Mouse (Mus musculus) heart, adult 9 months (tissue): ENCODE data around the gene Grxcr1.

ENCODE experiments used
- DNase-seq, 2 experiments: peaks; one replicate each; pipeline ENCODE4 v3.0.0; 2022; ENCODE audit warnings: low spot score in 2 of 2

Grxcr1 gene

DNA sequence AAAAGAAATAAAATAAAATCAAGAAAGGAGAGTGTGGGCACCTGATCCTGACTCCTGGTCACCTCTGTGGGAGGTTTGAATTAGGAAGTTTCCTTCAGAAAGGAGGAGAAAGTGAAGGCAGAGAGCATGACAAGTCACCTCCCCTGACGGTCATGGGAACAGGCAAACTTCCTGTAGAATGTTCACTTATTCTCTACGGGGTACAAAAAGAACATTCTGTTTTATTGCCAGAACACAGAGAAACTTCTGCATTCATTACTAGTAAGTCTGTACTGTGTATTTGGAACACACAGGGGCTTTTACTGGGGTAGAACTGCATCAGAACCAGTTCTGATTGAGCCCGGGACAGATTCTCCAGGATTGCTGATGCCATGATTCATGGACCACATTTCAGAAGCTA lies 55.5 kb downstream of the Grxcr1 start:
- DNase-seq = peak; percentile 5 to 46

DNA sequence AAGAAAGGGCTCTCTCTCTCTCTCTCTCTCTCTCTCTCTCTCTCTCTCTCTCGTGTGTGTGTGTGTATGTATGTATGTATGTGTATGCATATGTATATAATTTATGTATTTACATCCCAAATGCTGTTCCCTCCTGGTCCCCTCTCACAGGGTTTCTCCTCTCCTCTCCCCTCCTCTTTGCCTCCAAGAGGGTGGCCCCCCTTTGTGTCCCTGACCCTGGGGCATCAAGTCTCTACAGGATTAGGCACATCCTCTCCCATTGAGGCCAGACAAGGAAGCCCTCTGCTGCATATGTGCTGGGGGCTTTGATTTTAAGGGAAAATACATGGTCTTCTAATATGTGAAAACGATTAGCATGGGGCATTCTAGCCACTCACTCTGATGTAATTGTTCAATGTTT lies 61.5 kb downstream of the Grxcr1 start:
- DNase-seq = no peak

DNA sequence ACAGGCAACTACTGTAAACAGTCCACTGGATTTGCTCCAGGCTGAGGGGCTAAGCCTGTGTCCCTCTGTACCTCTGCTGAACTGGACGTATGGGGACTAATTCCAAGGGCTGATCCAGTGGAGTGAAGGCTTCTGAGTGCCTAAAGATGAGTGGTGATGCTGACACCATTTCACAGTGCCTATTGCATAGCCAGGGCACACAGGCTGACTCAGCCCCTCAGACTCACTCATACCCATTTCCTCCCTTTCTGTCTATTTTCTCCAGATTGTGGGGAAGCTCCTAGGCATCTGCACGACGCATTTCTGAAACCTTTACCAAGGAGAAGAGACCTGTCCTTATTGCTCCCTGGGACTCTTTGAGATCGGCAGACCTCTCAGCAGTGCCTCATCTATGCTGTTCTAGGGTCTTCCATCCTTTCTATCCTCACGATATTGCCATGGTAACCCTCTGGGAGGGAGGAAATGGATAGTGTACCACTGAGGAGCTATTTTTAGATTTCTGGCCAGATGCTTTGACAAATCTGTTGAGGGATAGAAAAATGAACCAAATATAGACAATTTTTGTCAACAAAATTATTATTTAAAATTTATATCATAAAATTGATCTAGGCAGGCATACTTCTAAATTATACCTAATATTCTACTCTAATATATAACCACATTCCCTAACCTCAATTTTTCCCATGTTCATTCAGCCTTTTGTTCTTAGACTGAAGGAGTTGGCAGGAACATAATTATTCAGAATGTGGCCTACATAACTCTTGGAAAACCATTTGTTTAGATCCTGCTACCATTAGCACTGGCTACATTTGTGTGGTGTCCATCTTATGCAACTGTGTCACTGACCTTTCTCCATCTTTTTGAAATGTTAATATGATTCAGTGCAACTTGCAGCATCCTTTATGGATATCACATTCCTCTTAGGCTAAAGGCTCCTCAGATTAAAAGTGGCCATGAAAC lies 66.3 kb downstream of the Grxcr1 start:
- no peak for DNase-seq

DNA sequence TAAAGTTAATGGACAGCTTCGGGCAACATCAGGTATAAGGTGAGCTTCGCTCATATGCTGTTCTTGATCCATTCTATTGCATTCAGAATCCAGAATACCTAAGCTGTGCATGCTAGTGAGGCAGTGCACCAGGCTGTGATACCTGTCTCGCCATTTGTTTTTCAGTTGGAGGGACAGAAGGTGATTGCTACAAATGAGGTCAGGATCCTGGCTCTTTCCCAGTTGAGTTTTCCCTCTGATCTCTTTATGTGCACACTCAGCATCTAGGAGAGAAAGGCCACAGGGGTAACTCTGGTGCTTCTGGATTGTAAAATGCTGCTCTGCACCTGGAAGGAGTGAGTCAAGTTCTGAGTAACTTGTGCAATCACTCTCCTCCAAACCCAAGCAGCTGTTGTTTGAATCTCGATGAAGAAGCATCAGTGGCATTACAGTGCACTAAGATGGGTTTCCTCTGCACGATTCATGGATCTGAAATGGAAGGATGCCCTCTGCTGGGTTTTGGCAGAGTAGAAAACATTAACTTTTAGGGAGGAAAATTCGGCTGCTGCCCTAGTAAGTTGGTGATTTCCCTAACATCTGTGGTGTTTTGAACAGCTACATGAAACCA lies 80.9 kb downstream of the Grxcr1 start:
- no peak for DNase-seq

DNA sequence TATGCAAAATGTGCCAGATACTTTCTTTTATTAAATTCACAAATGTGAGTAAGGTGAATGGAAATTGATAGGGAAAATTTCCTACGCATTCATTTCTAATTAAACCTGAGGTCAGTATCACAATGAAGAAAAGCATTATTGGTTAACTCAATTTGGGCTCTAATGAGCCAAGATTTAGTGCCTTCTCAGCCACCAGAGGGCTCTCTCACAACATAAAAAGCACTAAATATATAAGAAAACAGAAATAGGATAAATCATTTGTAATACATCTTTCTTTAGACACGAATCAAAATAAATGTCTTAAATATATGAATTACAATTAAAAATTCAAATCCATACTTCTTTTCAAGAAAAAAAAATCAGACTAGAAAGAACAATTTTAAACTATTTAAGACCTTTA lies 89.2 kb downstream of the Grxcr1 start:
- no peak for DNase-seq

DNA sequence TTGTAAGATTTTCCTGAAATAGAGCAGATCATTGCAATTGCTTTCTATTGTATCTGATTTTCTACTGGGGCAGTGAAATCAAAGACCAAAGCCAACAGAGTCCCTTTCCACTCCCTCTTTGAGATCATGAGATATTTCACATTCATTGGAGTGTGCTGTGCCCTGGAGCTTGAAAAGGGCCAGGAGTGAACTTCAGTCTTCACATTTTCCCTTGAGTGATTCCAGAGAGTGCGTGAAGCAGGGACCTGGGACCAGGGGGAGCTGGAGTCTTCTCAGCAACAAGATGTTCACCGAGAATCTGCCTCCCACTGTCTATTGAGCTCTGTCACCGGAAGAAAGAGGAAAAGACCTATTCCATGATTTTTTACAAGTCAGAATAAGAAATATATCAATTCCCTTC lies 91.2 kb downstream of the Grxcr1 start:
- DNase-seq = no peak

DNA sequence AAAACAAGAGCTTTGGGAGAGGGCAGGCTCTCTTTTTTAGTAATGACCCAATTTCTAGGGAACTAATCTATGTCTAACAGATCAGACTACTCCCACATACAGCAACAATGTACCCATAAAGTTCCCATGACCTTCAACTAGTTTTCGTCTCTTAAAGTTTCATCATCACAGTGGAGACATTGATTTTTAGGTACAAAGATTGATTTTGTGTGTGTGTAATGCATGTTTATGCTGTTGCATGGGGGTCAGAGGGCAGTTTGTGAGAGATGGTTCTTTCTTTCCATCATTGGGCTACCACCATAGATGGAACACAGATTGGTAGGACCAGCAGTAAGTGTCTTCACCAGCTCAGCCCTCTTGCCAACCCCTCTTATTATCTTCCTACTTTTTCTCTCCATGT lies 93.8 kb downstream of the Grxcr1 start:
- no peak for DNase-seq

DNA sequence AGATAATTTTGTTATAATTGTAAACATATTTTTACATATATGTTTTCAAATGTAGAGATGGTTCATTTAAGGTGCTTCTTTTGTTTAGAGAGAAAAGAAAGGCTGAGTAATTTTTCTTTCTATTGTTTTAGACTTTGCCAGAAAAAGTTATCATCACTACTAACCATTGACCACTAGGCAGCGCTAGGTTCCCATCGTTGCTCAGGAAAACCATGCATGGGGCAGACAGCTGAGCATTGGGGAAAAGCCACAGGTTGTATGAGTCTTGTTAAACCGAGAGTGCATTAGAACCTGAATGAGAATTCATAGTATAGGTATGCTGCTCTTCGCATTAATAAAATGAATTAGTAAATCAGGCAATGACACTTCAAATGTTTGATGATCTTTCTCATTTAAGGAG lies 96.8 kb downstream of the Grxcr1 start:
- DNase-seq = no peak

DNA sequence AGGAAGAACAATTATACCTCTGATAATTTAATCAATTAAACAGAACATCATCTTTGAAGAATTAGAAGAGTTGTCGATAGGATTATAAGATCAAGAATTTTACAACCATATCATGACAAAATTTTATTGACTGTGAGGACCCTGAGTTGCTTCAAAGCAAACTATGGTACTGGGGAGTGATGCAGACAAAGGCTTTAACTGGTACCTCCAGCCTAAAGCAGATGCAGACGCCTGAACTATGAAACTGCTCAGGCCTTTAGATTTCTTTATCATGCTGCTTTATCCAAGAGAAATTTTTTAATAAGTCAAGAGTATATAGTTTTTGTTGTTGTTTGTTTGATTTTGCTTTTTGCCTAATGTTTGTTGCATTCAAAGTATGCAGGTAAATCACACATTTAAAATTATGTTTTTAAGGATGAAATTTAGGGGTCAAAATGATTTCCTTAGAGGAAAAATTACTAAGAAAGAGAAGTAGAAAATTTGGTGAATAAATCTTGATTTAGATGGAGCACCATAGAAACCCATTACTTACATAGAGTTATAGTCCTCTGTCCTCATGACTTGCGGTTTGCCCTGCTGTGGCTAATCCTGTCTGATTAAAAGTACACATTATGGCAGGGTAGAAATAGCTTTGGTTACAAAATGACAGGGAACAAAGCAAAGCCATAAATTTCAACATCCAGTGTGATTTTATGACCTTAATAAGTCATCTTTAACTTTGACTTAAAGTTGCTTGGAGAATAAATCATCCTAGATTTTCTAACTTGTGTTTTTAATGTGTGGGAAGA lies 97.4 kb downstream of the Grxcr1 start:
- DNase-seq = no peak

DNA sequence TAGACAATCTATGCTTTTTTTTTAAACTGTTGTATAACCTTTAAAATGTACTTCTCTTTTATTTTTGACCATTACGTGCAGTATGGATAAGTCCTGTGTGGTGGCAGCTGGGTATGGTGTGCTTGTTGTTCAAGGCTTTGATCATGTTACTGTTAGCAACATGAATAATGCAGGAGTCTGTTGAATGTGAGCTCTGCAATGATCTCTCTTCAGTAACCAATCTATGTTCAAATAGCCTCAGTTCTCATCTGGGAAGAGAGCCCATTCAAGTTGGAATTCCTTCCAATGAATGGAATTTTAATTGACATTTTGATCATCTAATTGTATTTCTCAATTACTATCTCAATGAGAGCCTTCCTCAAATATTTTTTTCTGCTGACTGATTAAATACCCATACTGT lies 115.2 kb downstream of the Grxcr1 start:
- no peak for DNase-seq

DNA sequence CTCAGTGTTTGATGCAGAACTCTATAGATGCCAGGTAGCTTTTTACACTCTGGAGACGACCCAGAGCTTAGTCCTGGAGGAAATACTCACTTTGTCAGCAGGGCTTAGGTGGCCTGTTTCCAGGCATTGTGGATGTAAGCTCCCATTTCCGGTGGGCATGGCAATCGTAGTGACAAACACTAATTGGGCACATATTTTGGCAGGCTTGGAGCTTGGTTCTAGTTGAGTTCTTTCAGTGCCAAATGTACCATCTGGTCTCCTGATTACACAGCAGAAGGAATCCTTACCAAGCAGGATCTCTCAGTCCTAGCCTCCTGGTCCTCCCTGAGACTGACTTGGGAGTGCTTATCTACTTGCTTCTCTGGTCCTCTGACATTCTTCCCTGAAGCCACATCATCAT lies 118.3 kb downstream of the Grxcr1 start:
- DNase-seq = no peak

DNA sequence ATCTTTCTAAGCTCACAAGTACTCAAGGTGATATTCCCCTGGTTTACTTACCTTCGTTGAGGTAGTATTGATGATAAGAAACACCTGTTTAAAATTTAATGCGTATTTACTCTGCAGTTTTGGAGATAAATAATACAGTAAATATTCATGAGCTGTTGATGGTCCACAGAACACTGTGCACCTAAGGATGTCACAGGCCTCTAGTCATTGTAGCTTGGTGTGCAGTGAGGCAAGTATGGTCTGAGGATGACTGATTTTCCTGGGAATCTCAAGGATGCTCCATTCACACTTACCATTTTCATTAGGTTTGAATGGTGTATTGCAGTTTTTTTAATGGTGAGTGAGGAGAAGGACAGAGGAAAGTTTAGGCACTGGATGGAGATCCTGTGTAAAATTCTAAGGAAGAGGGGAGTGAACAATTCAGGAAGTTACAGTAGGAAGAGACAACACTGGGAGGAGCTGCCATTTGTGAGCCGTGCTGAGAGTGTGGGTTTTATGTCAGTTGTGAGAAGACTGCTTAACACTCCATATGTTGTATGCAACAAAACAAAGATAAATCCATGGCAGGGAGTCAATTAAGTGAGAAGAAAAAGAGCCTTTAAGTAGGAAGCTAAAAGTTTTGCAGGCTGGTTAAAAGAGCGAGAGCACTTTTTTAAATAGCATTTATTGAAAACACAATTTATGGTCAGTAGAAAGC lies 118.9 kb downstream of the Grxcr1 start:
- no peak for DNase-seq

DNA sequence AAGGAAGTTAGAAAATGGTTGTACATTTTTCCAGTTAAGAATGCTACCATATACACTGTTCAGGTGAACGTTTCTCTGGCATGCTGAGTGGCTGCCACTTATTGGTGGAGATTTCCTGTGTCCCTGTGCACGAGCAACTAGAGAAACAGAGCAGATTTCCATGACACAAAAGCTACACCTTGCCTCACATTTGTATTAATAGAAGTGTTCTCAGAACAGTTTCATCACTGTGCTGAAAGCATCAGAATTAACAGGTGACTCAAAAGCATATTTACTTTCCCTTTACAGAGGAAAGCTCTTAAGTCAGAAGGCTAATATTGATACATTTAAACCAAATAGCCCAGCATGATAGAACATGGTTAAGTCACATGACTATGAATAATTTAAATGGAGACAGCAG lies 130.9 kb downstream of the Grxcr1 start:
- no peak for DNase-seq

DNA sequence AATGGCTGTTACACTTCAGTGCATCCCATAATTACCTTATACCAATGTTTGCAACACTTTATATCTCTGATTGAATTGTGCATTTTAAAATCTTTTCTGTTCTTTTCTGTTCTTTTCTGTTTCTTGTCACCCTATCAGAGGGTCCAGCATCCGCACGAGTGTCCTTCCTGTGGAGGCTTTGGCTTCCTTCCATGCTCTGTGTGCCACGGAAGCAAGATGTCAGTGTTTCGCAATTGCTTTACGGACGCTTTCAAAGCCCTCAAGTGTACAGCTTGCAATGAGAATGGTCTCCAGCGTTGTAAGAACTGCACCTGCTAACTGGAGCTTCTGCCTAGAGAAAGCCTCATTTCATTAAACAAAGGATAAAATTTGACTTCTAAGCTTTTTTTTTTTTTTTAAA lies 134.3 kb downstream of the Grxcr1 start:
- DNase-seq = no peak
